Comparison of ENCODE assay signal across 8 mouse cellular contexts in the genomic region with DNA sequence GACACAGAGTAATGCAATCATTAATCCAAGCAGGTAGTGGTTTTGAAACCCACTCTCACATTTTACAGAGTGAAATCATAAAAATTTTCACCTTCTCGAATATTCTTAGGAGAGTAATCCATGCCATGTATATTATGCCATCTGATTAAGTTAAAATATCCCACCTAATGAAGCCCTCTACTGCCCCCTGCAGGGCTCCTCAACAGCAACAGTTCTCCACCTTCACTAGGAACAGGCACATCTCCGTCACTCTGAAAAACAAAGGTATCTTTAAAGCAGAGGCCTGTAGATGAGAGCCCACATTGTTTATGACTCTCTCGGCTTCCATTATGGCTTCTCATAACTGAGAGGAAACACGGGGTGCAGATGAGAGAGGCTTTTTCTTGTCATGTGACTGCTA.
DNase-seq lines count a peak whose midpoint lies in the region; ATAC-seq and TF ChIP-seq lines count a peak whose summit lies in the region.

No protein-coding gene starts in this region.

- no peak overlapping the region for H3K4me3 ChIP-seq in limb, embryonic 14.5 days (replicated peaks; ENCODE audit: low read length)

- H3K36me3 ChIP-seq in limb, embryonic 14.5 days (ENCODE audit: control insufficient read depth, insufficient read depth, low read length) = no peaks in the 10 kb centered on the region

- H3K9ac ChIP-seq in limb, embryonic 14.5 days (ENCODE audit: low read depth, low read length, severe bottlenecking) = no peak overlapping the region

- DNase-seq in cerebellum, adult 9-11 months = no peak
- DNase-seq in right cerebral cortex, postnatal 10 days (ENCODE audit: low spot score in 2 of 2) = peak; percentile 21 to 41
- no peak for DNase-seq in right cerebral cortex, postnatal 36 days (ENCODE audit: low spot score in 2 of 2)
- DNase-seq in cerebellum, postnatal 25 days = peak; percentile 53 to 75
- DNase-seq in limb, embryonic 14.5 days (ENCODE audit: low spot score) = peak; percentile 45
- DNase-seq in retina, postnatal 1 day = peak; percentile 48

- TF ChIP-seq POLR2A in limb, embryonic 14.5 days (IDR thresholded peaks at IDR 0.05; ENCODE audit: borderline replicate concordance, extremely low read depth, insufficient read depth, insufficient read length) = no peak

- ATAC-seq in cerebellum, adult (ENCODE audit: insufficient number of reproducible peaks, low FRiP score, low TSS enrichment) = peak; percentile 52; the same call in 1 of the 2 replicates
- ATAC-seq in hematopoietic stem cell, adult 5-6 weeks (replicated peaks in 1 of 2; ENCODE audit: insufficient read depth in 1 of 2, low FRiP score in 2 of 2, low TSS enrichment in 1 of 2, low read depth in 1 of 2, poor library complexity in 2 of 2, severe bottlenecking in 2 of 2) = peak; percentile 77 to 78; a peak in 3 of 4 replicates
- no peak for ATAC-seq in limb, embryonic 14.5 days (ENCODE audit: low FRiP score, low read depth)

- no peak overlapping the region for H3K4me2 ChIP-seq in limb, embryonic 14.5 days (replicated peaks; ENCODE audit: low read depth, low read length, severe bottlenecking)

- H3K9me3 ChIP-seq in limb, embryonic 14.5 days (ENCODE audit: control insufficient read depth, low read length) = no peaks in the 10 kb centered on the region

- H3K4me1 ChIP-seq in limb, embryonic 14.5 days (ENCODE audit: control insufficient read depth, insufficient read depth, low read length) = no peaks in the 10 kb centered on the region

- H3K27me3 ChIP-seq in limb, embryonic 14.5 days (ENCODE audit: control insufficient read depth, insufficient read depth, low read length) = no peaks in the 10 kb centered on the region

- WGBS in limb, embryonic 14.5 days = 42% methylated on average over 4 of the region's 4 CpGs

- no peak overlapping the region for H3K27ac ChIP-seq in limb, embryonic 14.5 days (replicated peaks; ENCODE audit: low read depth, low read length)

Comparison
In these comparisons a context has a peak if more than half of its experiments do, and no peak if none do; other contexts are left out.
1. DNase-seq: peak in right cerebral cortex, postnatal 10 days (2 of 2), cerebellum, postnatal 25 days (2 of 2), limb, embryonic 14.5 days (single experiment) and retina, postnatal 1 day (single experiment); none in cerebellum, adult 9-11 months (single experiment) and right cerebral cortex, postnatal 36 days (0 of 2).